Mouse (Mus musculus) thymus, adult 2 months (tissue): ENCODE data around the gene Myh6. TPM values are rescaled to one million over a fixed set of nuclear protein-coding genes. Genes with fewer than 3 reads are reported as not detected.
"Not testable (repeated sequence)": the region's sequence is repeated elsewhere in the genome, so short reads cannot be mapped to it uniquely, and the experiment has no call there.

Source experiments
- DNase-seq: peaks from one replicate; pipeline ENCODE4 v3.0.0; 2021
- H3K27ac ChIP-seq: fragments of 200-500 bp; 2 replicates; pipeline ENCODE4 v1.5.1; 2012; ENCODE audit warnings: low read length, control low read depth; ENCODE audit not compliant: control insufficient read depth, insufficient read depth
- H3K27me3 ChIP-seq: fragments of 200-500 bp; 2 replicates; pipeline ENCODE4 v1.6.1; 2012; ENCODE audit warnings: mild to moderate bottlenecking, low read length, moderate library complexity, mixed read lengths; ENCODE audit not compliant: control insufficient read depth, insufficient read depth
- H3K36me3 ChIP-seq: fragments of 200-500 bp; 2 replicates; pipeline ENCODE4 v1.6.1; 2012; ENCODE audit warnings: mild to moderate bottlenecking, low read length, moderate library complexity; ENCODE audit not compliant: control insufficient read depth, insufficient read depth
- H3K4me1 ChIP-seq: fragments of 200-500 bp; replicated peaks from 2 replicates; pipeline ENCODE4 v1.6.1; 2012; ENCODE audit warnings: low read length; ENCODE audit not compliant: control insufficient read depth, insufficient read depth
- H3K4me3 ChIP-seq: fragments of 200-500 bp; 2 replicates; pipeline ENCODE4 v1.5.1; 2012; ENCODE audit warnings: mild to moderate bottlenecking, low read length, control low read depth, moderate library complexity; ENCODE audit not compliant: control insufficient read depth, insufficient read depth
- CTCF ChIP-seq: fragments of 200-500 bp; IDR thresholded peaks from 2 replicates; pipeline ENCODE4 v1.5.1; 2012; ENCODE audit warnings: mild to moderate bottlenecking, control low read depth, low read length, moderate library complexity, borderline replicate concordance; ENCODE audit not compliant: control insufficient read depth, poor library complexity, insufficient read depth; ENCODE audit errors: extremely low read depth
- POLR2A ChIP-seq: fragments of 200-500 bp; IDR thresholded peaks from 2 replicates; pipeline ENCODE4 v1.6.1; 2012; ENCODE audit warnings: mild to moderate bottlenecking, low read length, control low read depth, moderate library complexity; ENCODE audit not compliant: control insufficient read depth, poor library complexity, insufficient read depth; ENCODE audit errors: extremely low read depth
- WGBS: fragments of 180-500 bp; shearing (Covaris S2); methylation state at CpG from one replicate; pipeline ENCODE4 v1.1.7; 2018; 5-methylcytosine and 5-hydroxymethylcytosine counted together
- polyA plus RNA-seq: library from polyadenylated mRNA; depleted of rRNA; stranded (reverse); fragments of >200 nt; gene quantifications from 2 replicates; pipeline ENCODE4 v1.2.3, GENCODE M21; 2012

Gene Myh6
- polyA plus RNA-seq, 1 experiment = 159 TPM

- H3K27ac ChIP-seq = no peak overlapping the region
- no peaks in the 10 kb centered on the region for H3K36me3 ChIP-seq
- no peak for TF ChIP-seq POLR2A
- no peak for TF ChIP-seq CTCF
These were observed 35.4 kb upstream of the Myh6 start for GRCm38 (mm10) chr14:55001938-55002686.

GRCm38 (mm10) chr14:55001446-55001845, 34.7 kb upstream of the Myh6 start:
- DNase-seq = no peak
- Histone ChIP-seq H3K4me3 (no peak overlapping the region), H3K27me3 (no peaks in the 10 kb centered on the region), H3K4me1 (no peaks in the 10 kb centered on the region; the same call in 1 of the 2 replicates), H3K27ac (no peak overlapping the region), H3K36me3 (no peaks in the 10 kb centered on the region)
- WGBS = 97% methylated on average over 2 of the region's 2 CpGs
- TF ChIP-seq CTCF = no peak
- no peak for TF ChIP-seq POLR2A

More at GRCm38 (mm10) chr14:55001938-55002686, 35.4 kb upstream of the Myh6 start:
- no peaks in the 10 kb centered on the region; the same call in 1 of the 2 replicates for H3K4me1 ChIP-seq
- no peak for DNase-seq
- no peak overlapping the region for H3K4me3 ChIP-seq
- WGBS = 46% methylated on average over 12 of the region's 12 CpGs
- no peaks in the 10 kb centered on the region for H3K27me3 ChIP-seq

GRCm38 (mm10) chr14:55000814-55001213, 34.1 kb upstream of the Myh6 start:
- no peaks in the 10 kb centered on the region; the same call in 1 of the 2 replicates for H3K4me1 ChIP-seq
- no peak overlapping the region for H3K27ac ChIP-seq

GRCm38 (mm10) chr14:54999868-55000267, 33.1 kb upstream of the Myh6 start:
- not testable (repeated sequence) for H3K4me1 ChIP-seq, H3K27ac ChIP-seq, H3K27me3 ChIP-seq, H3K4me3 ChIP-seq, H3K36me3 ChIP-seq, DNase-seq
- 89% methylated on average over 5 of the region's 5 CpGs for WGBS

More at GRCm38 (mm10) chr14:55000814-55001213, 34.1 kb upstream of the Myh6 start:
- TF ChIP-seq CTCF = no peak
- DNase-seq = no peak
- Histone ChIP-seq H3K4me3 (no peak overlapping the region), H3K27me3 (no peaks in the 10 kb centered on the region), H3K36me3 (no peaks in the 10 kb centered on the region)
- WGBS = 91% methylated on average over 6 of the region's 6 CpGs

DNA sequence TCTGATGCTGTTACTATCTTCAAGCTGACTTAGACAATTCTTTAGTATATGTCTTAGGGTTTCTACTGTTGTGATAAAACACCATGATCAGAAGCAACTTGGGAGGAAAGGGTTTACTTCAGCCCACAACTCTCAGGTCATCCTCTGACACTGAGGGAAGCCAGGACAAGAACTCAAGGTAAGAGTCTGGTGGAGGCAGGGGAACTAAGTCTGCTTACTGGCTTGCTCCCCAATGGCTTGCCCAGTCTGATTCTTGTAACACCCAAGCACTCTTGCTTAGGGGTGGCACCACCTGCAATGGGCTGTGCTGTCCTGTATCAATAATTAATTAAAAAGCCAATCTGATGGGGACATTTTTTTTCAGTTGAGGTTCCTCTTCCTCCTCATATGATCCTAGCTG, 32.0 kb upstream of the Myh6 start:
- H3K4me1 ChIP-seq = no peaks in the 10 kb centered on the region; the same call in 1 of the 2 replicates
- TF ChIP-seq CTCF (no peak), POLR2A (no peak)
- H3K27ac ChIP-seq = no peak overlapping the region
- H3K36me3 ChIP-seq = no peaks in the 10 kb centered on the region
- no peaks in the 10 kb centered on the region for H3K27me3 ChIP-seq
- no peak overlapping the region for H3K4me3 ChIP-seq
- no peak for DNase-seq

DNA sequence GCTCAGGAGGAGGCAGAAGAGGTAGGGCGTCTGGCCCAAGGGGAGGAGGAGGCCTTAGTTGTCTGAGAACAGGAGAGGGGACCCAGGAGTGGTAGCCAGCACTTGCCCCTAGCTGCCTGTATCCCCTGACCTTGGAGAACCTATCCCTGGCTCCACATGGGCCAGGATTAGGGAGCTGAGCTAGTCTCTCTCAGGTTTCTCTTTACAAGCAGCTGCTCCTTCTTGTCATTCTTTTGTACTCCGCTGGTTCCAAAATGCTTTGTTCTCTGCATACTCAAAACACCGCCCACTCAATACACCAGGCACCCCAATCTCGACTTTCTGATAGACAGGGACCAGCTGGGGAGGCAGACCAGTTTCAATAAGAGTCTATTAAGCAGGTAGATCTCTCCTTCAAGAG, 30.6 kb upstream of the Myh6 start:
- 76% methylated on average over 4 of the region's 4 CpGs for WGBS
- Histone ChIP-seq H3K36me3 (no peaks in the 10 kb centered on the region), H3K27me3 (no peaks in the 10 kb centered on the region), H3K4me1 (no peaks in the 10 kb centered on the region), H3K27ac (no peak overlapping the region), H3K4me3 (no peak overlapping the region)
- TF ChIP-seq POLR2A = no peak
- no peak for TF ChIP-seq CTCF
- no peak for DNase-seq

GRCm38 (mm10) chr14:54996793-54997192, 30.1 kb upstream of the Myh6 start:
- no peak for DNase-seq
- TF ChIP-seq CTCF (no peak), POLR2A (no peak)
- Histone ChIP-seq H3K4me1 (no peaks in the 10 kb centered on the region), H3K36me3 (no peaks in the 10 kb centered on the region), H3K27ac (no peak overlapping the region), H3K27me3 (no peaks in the 10 kb centered on the region), H3K4me3 (no peak overlapping the region)
- 89% methylated on average over 9 of the region's 9 CpGs for WGBS
